Mouse (Mus musculus) leukemia stem cell, adult 10-12 weeks (primary cell): ENCODE results near the gene Wnk3. TPM values are rescaled to one million over a fixed set of nuclear protein-coding genes. Genes with fewer than 3 reads are reported as not detected.

Experiments used
- polyA plus RNA-seq: library from polyadenylated mRNA; stranded (reverse); fragments of >175 nt; gene quantifications from 2 replicates; pipeline ENCODE4 v1.2.3, GENCODE M21; 2012; ENCODE audit warnings: low replicate concordance

Gene Wnk3
- polyA plus RNA-seq, result not detected in 2 replicates

GRCm38 (mm10) chrX:151197778-151198177 is at the start of gene Wnk3:
Gene Wnk3, plus strand, starts transcription at chrX:151198078.

GRCm38 (mm10) chrX:151343761-151344500 is 146.1 kb downstream of the Wnk3 start, which contains the start of gene Fam120c:
Gene Fam120c, plus strand, starts transcription at chrX:151344175.

Other genes starting within 250 kb of the Wnk3 start
- 0.57 and 1.3 TPM in 2 replicates for gene Gnl3l, start 180.8 kb upstream of the Wnk3 start, polyA plus RNA-seq
- 0.38 and 0.67 TPM in 2 replicates for gene Fgd1, start 151.9 kb upstream of the Wnk3 start, polyA plus RNA-seq
- gene Tsr2, start 101.5 kb upstream of the Wnk3 start, polyA plus RNA-seq, result 0.57 and 3.0 TPM in 2 replicates
- 1.7 and 2.5 TPM in 2 replicates for gene Fam120c, start 146.1 kb downstream of the Wnk3 start, polyA plus RNA-seq